Mouse (Mus musculus): Measurements from ENCODE around the gene Cdk4. TPM values are rescaled to one million over a fixed set of nuclear protein-coding genes. Genes with fewer than 3 reads are reported as not detected.
A peak's percentile ranks its signal among the peaks of the same experiment; 100 is the strongest.

Gene Cdk4
- polyA plus RNA-seq, 1 experiment from 2014 or later, result 1,915 TPM

DNA sequence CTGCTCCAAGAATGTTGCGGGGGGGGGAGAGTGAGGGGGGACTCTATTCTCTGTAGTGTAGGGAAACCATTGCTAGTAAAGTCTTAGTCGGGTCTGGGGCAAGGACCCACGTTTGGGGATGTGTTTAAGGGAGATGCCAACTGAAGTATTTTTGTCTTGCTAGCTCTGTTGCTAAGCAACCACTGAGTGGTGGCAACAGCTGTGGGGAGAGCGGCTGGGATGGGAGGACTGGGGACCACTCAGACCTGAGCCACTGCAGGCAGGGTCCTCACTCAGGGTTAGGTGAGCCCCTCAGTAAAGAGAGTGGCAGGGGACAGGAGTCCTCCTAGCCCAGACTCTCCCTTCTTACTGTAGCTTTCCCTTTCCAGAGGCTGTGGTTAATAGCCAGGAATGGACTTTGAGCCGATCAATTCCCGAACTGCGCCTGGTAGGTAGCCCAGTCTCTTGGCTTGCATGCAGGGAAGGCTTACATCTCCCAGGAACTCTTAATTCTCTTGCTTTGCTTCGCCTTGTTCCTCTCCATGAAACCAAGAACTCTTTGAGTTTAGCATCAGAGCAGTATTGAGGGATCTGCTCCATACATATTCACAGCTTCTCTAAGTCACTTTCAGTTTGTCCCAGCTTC is 18.8 kb downstream of the Cdk4 start:
- Histone ChIP-seq H3K4me3 (ENCODE audit: low read depth, low read length) (peak overlapping the region; percentile 17), H3K27me3 (replicated peaks; ENCODE audit: control insufficient read depth, insufficient read depth, low read length) (peaks cover 77% of the 10 kb centered on the region), H3K4me2 (ENCODE audit: low read length) (peak overlapping the region; percentile 50; the same call in 1 of the 2 replicates), H3K4me1 (replicated peaks; ENCODE audit: control insufficient read depth, insufficient read depth, low read length) (peaks cover 27% of the 10 kb centered on the region), H3K36me3 (ENCODE audit: control insufficient read depth, insufficient read depth, low read length) (no peaks in the 10 kb centered on the region), H3K27ac (ENCODE audit: low read depth) (no peak overlapping the region), H3K9ac (ENCODE audit: low read length) (no peak overlapping the region), H3K9me3 (ENCODE audit: control insufficient read depth, low read length) (no peaks in the 10 kb centered on the region)
- ATAC-seq (replicated peaks; ENCODE audit: low FRiP score, low TSS enrichment, low read depth), result no peak
- no peak for DNase-seq (ENCODE audit: low spot score)
- WGBS, result 26% methylated on average over 8 of the region's 8 CpGs

- no peak overlapping the region for H3K4me3 ChIP-seq (ENCODE audit: low read depth, low read length)
- no peaks in the 10 kb centered on the region for H3K9me3 ChIP-seq (ENCODE audit: control insufficient read depth, low read length)
- ATAC-seq (replicated peaks; ENCODE audit: low FRiP score, low TSS enrichment, low read depth) (no peak), DNase-seq (ENCODE audit: low spot score) (no peak)
- H3K4me1 ChIP-seq (replicated peaks; ENCODE audit: control insufficient read depth, insufficient read depth, low read length), result peaks cover 24% of the 10 kb centered on the region
- H3K9ac ChIP-seq (ENCODE audit: low read length), result no peak overlapping the region
- H3K27ac ChIP-seq (ENCODE audit: low read depth), result no peak overlapping the region
- H3K36me3 ChIP-seq (ENCODE audit: control insufficient read depth, insufficient read depth, low read length), result no peaks in the 10 kb centered on the region
- H3K27me3 ChIP-seq (replicated peaks; ENCODE audit: control insufficient read depth, insufficient read depth, low read length), result peaks cover 74% of the 10 kb centered on the region
- WGBS, result 27% methylated on average over 8 of the region's 8 CpGs
- no peak overlapping the region for H3K4me2 ChIP-seq (ENCODE audit: low read length)
Observed at GRCm38 (mm10) chr10:127083292-127083914, 20.1 kb downstream of the Cdk4 start.

GRCm38 (mm10) chr10:127083915-127084306 is 20.6 kb downstream of the Cdk4 start:
- H3K4me2 ChIP-seq (ENCODE audit: low read length), result no peak overlapping the region
- ATAC-seq (replicated peaks; ENCODE audit: low FRiP score, low TSS enrichment, low read depth) (no peak), DNase-seq (ENCODE audit: low spot score) (no peak)
- no peaks in the 10 kb centered on the region for H3K36me3 ChIP-seq (ENCODE audit: control insufficient read depth, insufficient read depth, low read length)
- no peak overlapping the region for H3K4me3 ChIP-seq (ENCODE audit: low read depth, low read length)
- H3K27ac ChIP-seq (ENCODE audit: low read depth), result no peak overlapping the region
- H3K9ac ChIP-seq (ENCODE audit: low read length), result no peak overlapping the region
- 35% methylated on average over 5 of the region's 5 CpGs for WGBS
- peaks cover 70% of the 10 kb centered on the region for H3K27me3 ChIP-seq (replicated peaks; ENCODE audit: control insufficient read depth, insufficient read depth, low read length)
- H3K4me1 ChIP-seq (replicated peaks; ENCODE audit: control insufficient read depth, insufficient read depth, low read length), result peaks cover 24% of the 10 kb centered on the region
- no peaks in the 10 kb centered on the region for H3K9me3 ChIP-seq (ENCODE audit: control insufficient read depth, low read length)

- H3K4me1 ChIP-seq (replicated peaks; ENCODE audit: control insufficient read depth, insufficient read depth, low read length), result peaks cover 17% of the 10 kb centered on the region
- no peak for DNase-seq (ENCODE audit: low spot score)
- no peak overlapping the region for H3K4me2 ChIP-seq (ENCODE audit: low read length)
- peaks cover 70% of the 10 kb centered on the region for H3K27me3 ChIP-seq (replicated peaks; ENCODE audit: control insufficient read depth, insufficient read depth, low read length)
- no peak overlapping the region for H3K27ac ChIP-seq (ENCODE audit: low read depth)
- WGBS, result 75% methylated on average over 9 of the region's 9 CpGs
- no peak for ATAC-seq (replicated peaks; ENCODE audit: low FRiP score, low TSS enrichment, low read depth)
- H3K4me3 ChIP-seq (ENCODE audit: low read depth, low read length), result no peak overlapping the region
- no peak overlapping the region for H3K9ac ChIP-seq (ENCODE audit: low read length)
- H3K36me3 ChIP-seq (ENCODE audit: control insufficient read depth, insufficient read depth, low read length), result no peaks in the 10 kb centered on the region
- H3K9me3 ChIP-seq (ENCODE audit: control insufficient read depth, low read length), result no peaks in the 10 kb centered on the region
Observed at GRCm38 (mm10) chr10:127085052-127085451, 21.7 kb downstream of the Cdk4 start.

DNA sequence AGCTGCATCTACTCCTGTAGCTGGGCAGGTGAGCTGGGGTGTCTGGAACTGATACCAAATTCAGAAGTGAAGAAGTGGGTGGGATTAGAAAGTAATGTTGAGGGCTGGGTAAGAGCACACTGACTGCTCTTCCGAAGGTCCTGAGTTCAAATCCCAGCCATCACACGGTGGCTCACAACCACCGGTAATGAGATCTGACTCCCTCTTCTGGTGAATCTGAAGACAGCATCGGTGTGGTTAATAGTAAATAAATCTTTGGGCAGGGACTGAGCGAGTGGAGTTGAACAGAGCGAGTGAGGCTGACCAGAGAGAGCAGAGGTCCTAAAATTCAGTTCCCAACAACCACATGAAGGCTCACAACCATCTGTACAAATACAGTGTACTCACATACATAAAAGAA is 22.3 kb downstream of the Cdk4 start:
- WGBS, result 70% methylated on average over 6 of the region's 6 CpGs
- H3K4me3 ChIP-seq (ENCODE audit: low read depth, low read length), result no peak overlapping the region
- no peaks in the 10 kb centered on the region for H3K36me3 ChIP-seq (ENCODE audit: control insufficient read depth, insufficient read depth, low read length)
- DNase-seq (ENCODE audit: low spot score), result no peak
- H3K4me1 ChIP-seq (replicated peaks; ENCODE audit: control insufficient read depth, insufficient read depth, low read length), result peaks cover 15% of the 10 kb centered on the region
- ATAC-seq (replicated peaks; ENCODE audit: low FRiP score, low TSS enrichment, low read depth), result no peak
- no peak overlapping the region for H3K27ac ChIP-seq (ENCODE audit: low read depth)
- no peaks in the 10 kb centered on the region for H3K9me3 ChIP-seq (ENCODE audit: control insufficient read depth, low read length)
- no peak overlapping the region for H3K4me2 ChIP-seq (ENCODE audit: low read length)
- no peak overlapping the region for H3K9ac ChIP-seq (ENCODE audit: low read length)
- peaks cover 70% of the 10 kb centered on the region for H3K27me3 ChIP-seq (replicated peaks; ENCODE audit: control insufficient read depth, insufficient read depth, low read length)

DNA sequence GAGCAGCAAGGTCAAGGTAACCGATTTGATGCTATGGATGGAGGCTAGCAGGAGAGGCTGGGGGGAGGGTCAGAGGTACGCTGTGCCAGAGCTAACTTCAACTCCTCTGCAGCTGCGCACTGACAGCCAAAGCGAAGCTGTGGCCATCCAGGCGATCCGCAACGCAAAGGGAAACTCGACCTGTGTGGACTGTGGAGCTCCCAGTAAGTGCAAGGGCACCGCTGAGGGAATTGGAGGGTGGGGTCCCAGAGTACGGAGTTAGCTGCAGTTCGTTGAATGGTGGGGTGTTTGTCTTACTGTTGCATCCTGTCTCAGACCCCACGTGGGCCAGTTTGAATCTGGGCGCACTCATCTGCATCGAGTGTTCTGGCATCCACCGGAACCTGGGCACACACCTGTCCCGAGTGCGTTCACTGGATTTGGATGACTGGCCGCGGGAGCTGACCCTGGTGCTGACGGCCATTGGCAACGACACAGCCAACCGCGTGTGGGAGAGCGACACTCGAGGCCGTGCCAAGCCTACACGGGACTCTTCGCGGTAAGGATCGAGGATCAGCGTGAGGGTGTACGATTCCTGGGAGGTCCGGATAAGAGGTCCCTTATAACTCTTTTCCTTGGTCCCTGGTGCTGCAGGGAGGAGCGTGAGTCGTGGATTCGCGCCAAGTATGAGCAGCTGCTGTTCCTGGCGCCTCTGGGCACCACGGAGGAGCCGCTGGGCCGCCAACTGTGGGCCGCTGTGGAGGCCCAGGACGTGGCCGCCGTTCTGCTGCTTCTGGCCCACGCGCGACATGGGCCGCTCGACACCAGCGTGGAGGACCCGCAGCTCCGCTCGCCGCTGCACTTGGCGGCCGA is 27.5 kb downstream of the Cdk4 start:
- Histone ChIP-seq H3K4me2 (ENCODE audit: low read length) (peak overlapping the region; percentile 20), H3K4me1 (replicated peaks; ENCODE audit: control insufficient read depth, insufficient read depth, low read length) (no peaks in the 10 kb centered on the region), H3K27ac (ENCODE audit: low read depth) (no peak overlapping the region), H3K27me3 (replicated peaks; ENCODE audit: control insufficient read depth, insufficient read depth, low read length) (peaks cover 65% of the 10 kb centered on the region), H3K4me3 (ENCODE audit: low read depth, low read length) (no peak overlapping the region), H3K9ac (ENCODE audit: low read length) (no peak overlapping the region), H3K36me3 (ENCODE audit: control insufficient read depth, insufficient read depth, low read length) (peaks cover 2% of the 10 kb centered on the region; the same call in 1 of the 2 replicates), H3K9me3 (ENCODE audit: control insufficient read depth, low read length) (no peaks in the 10 kb centered on the region)
- 9% methylated on average over 57 of the region's 57 CpGs for WGBS
- ATAC-seq (replicated peaks; ENCODE audit: low FRiP score, low TSS enrichment, low read depth), result no peak
- peak; percentile 78 for DNase-seq (ENCODE audit: low spot score)

- WGBS, result 8% methylated on average over 51 of the region's 51 CpGs
- peaks cover 61% of the 10 kb centered on the region for H3K27me3 ChIP-seq (replicated peaks; ENCODE audit: control insufficient read depth, insufficient read depth, low read length)
- no peak overlapping the region for H3K9ac ChIP-seq (ENCODE audit: low read length)
- H3K4me2 ChIP-seq (ENCODE audit: low read length), result peak overlapping the region; percentile 20
- H3K4me1 ChIP-seq (replicated peaks; ENCODE audit: control insufficient read depth, insufficient read depth, low read length), result no peaks in the 10 kb centered on the region
- H3K4me3 ChIP-seq (ENCODE audit: low read depth, low read length), result no peak overlapping the region
- peaks cover 12% of the 10 kb centered on the region for H3K36me3 ChIP-seq (ENCODE audit: control insufficient read depth, insufficient read depth, low read length)
- 0 out of 2 replicates have a peak, but pooled peaks have one; percentile 14 for ATAC-seq (replicated peaks; ENCODE audit: low FRiP score, low TSS enrichment, low read depth)
- H3K9me3 ChIP-seq (ENCODE audit: control insufficient read depth, low read length), result no peaks in the 10 kb centered on the region
- H3K27ac ChIP-seq (ENCODE audit: low read depth), result no peak overlapping the region
- no peak for DNase-seq (ENCODE audit: low spot score)
Observed at GRCm38 (mm10) chr10:127091507-127092396, 28.4 kb downstream of the Cdk4 start.

- no peak overlapping the region for H3K4me3 ChIP-seq (ENCODE audit: low read depth, low read length)
- H3K4me1 ChIP-seq (replicated peaks; ENCODE audit: control insufficient read depth, insufficient read depth, low read length), result no peaks in the 10 kb centered on the region
- H3K9ac ChIP-seq (ENCODE audit: low read length), result no peak overlapping the region
- H3K4me2 ChIP-seq (ENCODE audit: low read length), result no peak overlapping the region
- no peaks in the 10 kb centered on the region for H3K9me3 ChIP-seq (ENCODE audit: control insufficient read depth, low read length)
- H3K27me3 ChIP-seq (replicated peaks; ENCODE audit: control insufficient read depth, insufficient read depth, low read length), result peaks cover 54% of the 10 kb centered on the region
- H3K36me3 ChIP-seq (ENCODE audit: control insufficient read depth, insufficient read depth, low read length), result peaks cover 18% of the 10 kb centered on the region
- no peak for DNase-seq (ENCODE audit: low spot score)
- 56% methylated on average over 4 of the region's 4 CpGs for WGBS
- no peak for ATAC-seq (replicated peaks; ENCODE audit: low FRiP score, low TSS enrichment, low read depth)
- H3K27ac ChIP-seq (ENCODE audit: low read depth), result no peak overlapping the region
Observed at GRCm38 (mm10) chr10:127092742-127093141, 29.4 kb downstream of the Cdk4 start.
